Mouse (Mus musculus): ENCODE data around the gene Adam12. TPM values are rescaled to one million over a fixed set of nuclear protein-coding genes. Genes with fewer than 3 reads are reported as not detected.

The Adam12 gene
- total RNA-seq, 1 experiment = 3.9 TPM

DNA sequence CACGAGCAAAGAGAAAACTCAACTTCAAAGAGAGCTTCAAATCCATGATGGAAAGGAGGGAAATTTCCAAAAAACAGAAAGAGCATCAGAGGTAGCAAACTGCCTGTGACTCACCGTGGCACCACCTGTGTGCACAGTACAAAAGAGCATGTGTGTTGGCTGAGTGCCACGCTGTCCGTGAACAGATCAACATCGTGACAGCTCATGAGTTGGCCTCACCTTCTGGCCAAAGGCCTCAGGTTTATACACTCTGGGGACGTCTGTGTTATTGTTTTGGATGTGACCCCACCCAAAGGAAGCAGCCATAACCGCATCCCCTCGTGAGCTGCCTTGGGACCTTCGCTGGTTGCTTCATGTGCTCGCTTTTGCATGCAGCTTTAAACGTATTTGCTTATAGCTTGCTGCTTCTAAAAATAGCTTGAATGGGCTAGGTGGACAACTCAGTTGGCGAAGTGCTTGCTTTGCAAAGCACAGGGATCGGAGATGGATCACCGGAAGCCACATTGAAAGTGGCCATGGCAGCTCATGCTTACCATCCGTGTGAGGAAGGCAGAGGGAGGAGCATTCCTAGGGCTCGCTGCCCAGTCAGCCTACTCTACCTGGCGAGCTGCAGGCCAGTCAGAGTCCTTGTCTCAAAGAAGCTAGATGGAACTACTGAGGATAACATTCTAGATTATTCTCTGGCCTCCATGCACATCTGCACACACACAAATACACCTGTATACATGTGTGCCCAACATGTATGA is 151.8 kb downstream of the Adam12 start:
- Histone ChIP-seq H3K9me3 (ENCODE audit: control insufficient read depth, insufficient read depth, low read depth, low read length) (no peaks in the 10 kb centered on the region), H3K4me3 (ENCODE audit: insufficient read depth in 1 of 2, low read depth in 1 of 2, low read length in 2 of 2, poor library complexity in 1 of 2, severe bottlenecking in 1 of 2) (no peak overlapping the region), H3K4me1 (ENCODE audit: control insufficient read depth in 2 of 2, insufficient read depth in 2 of 2, low read length in 2 of 2, poor library complexity in 1 of 2) (no peaks in the 10 kb centered on the region), H3K9ac (ENCODE audit: insufficient read depth, low read depth, low read length, poor library complexity, severe bottlenecking) (no peak overlapping the region), H3K27ac (ENCODE audit: insufficient read depth, low read depth, low read length, poor library complexity, severe bottlenecking) (no peak overlapping the region), H3K36me3 (ENCODE audit: control insufficient read depth, insufficient read depth, low read length, poor library complexity, severe bottlenecking) (no peaks in the 10 kb centered on the region)
- in situ Hi-C loops (cut with MboI; ENCODE audit: low sequenced_read_pairs in 2 of 2, unreplicated experiment in 2 of 2) = no loop called here
- DNase-seq (ENCODE audit: low read depth, low spot score) = no peak
- TF ChIP-seq MAFK (IDR thresholded peaks at IDR 0.05; ENCODE audit: insufficient read depth, low read depth, low read length) (no peak), ZNF384 (IDR thresholded peaks at IDR 0.05; ENCODE audit: low read depth, low read length) (no peak), ZC3H11A (IDR thresholded peaks at IDR 0.05; ENCODE audit: borderline replicate concordance, low read depth, low read length) (no peak), HCFC1 (IDR thresholded peaks at IDR 0.05; ENCODE audit: borderline replicate concordance, insufficient read depth, low read length) (no peak), CHD2 (IDR thresholded peaks at IDR 0.05; ENCODE audit: low read depth, low read length) (no peak)

DNA sequence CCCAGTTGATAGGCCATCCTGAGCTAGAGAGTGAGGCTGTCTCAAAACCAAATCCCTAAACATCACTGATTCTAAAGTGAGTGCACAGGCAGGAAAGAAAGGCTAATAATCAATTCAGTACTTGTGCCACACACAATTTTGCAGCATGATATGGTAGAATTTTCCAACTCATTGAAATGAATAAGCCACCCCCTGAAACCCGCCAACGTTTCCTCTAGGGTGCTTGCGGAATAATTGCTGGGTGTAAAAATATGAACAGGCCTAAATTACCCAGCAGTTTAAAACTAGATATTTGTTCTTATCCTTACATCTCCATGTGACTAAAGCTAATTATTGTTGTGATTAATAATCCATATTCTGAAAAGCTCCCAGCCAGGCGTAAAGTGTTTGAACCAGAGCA is 154.3 kb downstream of the Adam12 start:
- no peak overlapping the region for H3K27ac ChIP-seq (ENCODE audit: insufficient read depth, low read depth, low read length, poor library complexity, severe bottlenecking)
- no peak for TF ChIP-seq HCFC1 (IDR thresholded peaks at IDR 0.05; ENCODE audit: borderline replicate concordance, insufficient read depth, low read length)
- no peak for TF ChIP-seq CHD2 (IDR thresholded peaks at IDR 0.05; ENCODE audit: low read depth, low read length)
- no peak for TF ChIP-seq ZC3H11A (IDR thresholded peaks at IDR 0.05; ENCODE audit: borderline replicate concordance, low read depth, low read length)
- no peak for TF ChIP-seq MAFK (IDR thresholded peaks at IDR 0.05; ENCODE audit: insufficient read depth, low read depth, low read length)
- TF ChIP-seq ZNF384 (IDR thresholded peaks at IDR 0.05; ENCODE audit: low read depth, low read length) = no peak

DNA sequence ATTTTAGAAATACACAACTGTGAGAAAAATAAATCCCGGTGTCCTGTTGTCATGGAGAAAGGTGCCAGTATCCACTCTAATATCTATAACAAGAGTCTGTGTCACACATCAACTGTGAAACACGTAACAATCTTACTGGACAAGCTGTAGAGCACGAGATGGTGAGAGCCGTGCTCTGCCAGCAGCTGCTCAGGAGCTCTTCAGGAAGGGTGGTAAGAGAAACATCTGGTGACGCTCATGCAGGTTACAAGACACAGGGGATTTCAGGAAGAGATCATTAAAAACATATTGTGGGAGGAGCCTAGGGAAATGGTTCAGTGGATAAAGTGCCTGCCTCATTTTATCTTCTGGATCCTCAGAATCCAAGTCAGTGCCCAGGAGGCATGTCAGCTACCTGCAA is 158.9 kb downstream of the Adam12 start:
- no peaks in the 10 kb centered on the region for H3K4me1 ChIP-seq (ENCODE audit: control insufficient read depth in 2 of 2, insufficient read depth in 2 of 2, low read length in 2 of 2, poor library complexity in 1 of 2)
- no peak overlapping the region for H3K4me3 ChIP-seq (ENCODE audit: insufficient read depth in 1 of 2, low read depth in 1 of 2, low read length in 2 of 2, poor library complexity in 1 of 2, severe bottlenecking in 1 of 2)
- in situ Hi-C loops (cut with MboI; ENCODE audit: low sequenced_read_pairs in 2 of 2, unreplicated experiment in 2 of 2) = no loop called here
- TF ChIP-seq HCFC1 (IDR thresholded peaks at IDR 0.05; ENCODE audit: borderline replicate concordance, insufficient read depth, low read length) (no peak), ZC3H11A (IDR thresholded peaks at IDR 0.05; ENCODE audit: borderline replicate concordance, low read depth, low read length) (no peak), MAFK (IDR thresholded peaks at IDR 0.05; ENCODE audit: insufficient read depth, low read depth, low read length) (no peak), CHD2 (IDR thresholded peaks at IDR 0.05; ENCODE audit: low read depth, low read length) (no peak), ZNF384 (IDR thresholded peaks at IDR 0.05; ENCODE audit: low read depth, low read length) (no peak)
- no peaks in the 10 kb centered on the region for H3K36me3 ChIP-seq (ENCODE audit: control insufficient read depth, insufficient read depth, low read length, poor library complexity, severe bottlenecking)
- no peak overlapping the region for H3K9ac ChIP-seq (ENCODE audit: insufficient read depth, low read depth, low read length, poor library complexity, severe bottlenecking)
- H3K9me3 ChIP-seq (ENCODE audit: control insufficient read depth, insufficient read depth, low read depth, low read length) = no peaks in the 10 kb centered on the region
- no peak for DNase-seq (ENCODE audit: low read depth, low spot score)
- H3K27ac ChIP-seq (ENCODE audit: insufficient read depth, low read depth, low read length, poor library complexity, severe bottlenecking) = no peak overlapping the region

More for the DNA sequence above, 154.3 kb downstream of the Adam12 start:
- Histone ChIP-seq H3K36me3 (ENCODE audit: control insufficient read depth, insufficient read depth, low read length, poor library complexity, severe bottlenecking) (no peaks in the 10 kb centered on the region), H3K9ac (ENCODE audit: insufficient read depth, low read depth, low read length, poor library complexity, severe bottlenecking) (no peak overlapping the region), H3K9me3 (ENCODE audit: control insufficient read depth, insufficient read depth, low read depth, low read length) (no peaks in the 10 kb centered on the region), H3K4me3 (ENCODE audit: insufficient read depth in 1 of 2, low read depth in 1 of 2, low read length in 2 of 2, poor library complexity in 1 of 2, severe bottlenecking in 1 of 2) (no peak overlapping the region), H3K4me1 (ENCODE audit: control insufficient read depth in 2 of 2, insufficient read depth in 2 of 2, low read length in 2 of 2, poor library complexity in 1 of 2) (no peaks in the 10 kb centered on the region)
- no peak for DNase-seq (ENCODE audit: low read depth, low spot score)
- in situ Hi-C loops (cut with MboI; ENCODE audit: low sequenced_read_pairs in 2 of 2, unreplicated experiment in 2 of 2) = no loop called here

DNA sequence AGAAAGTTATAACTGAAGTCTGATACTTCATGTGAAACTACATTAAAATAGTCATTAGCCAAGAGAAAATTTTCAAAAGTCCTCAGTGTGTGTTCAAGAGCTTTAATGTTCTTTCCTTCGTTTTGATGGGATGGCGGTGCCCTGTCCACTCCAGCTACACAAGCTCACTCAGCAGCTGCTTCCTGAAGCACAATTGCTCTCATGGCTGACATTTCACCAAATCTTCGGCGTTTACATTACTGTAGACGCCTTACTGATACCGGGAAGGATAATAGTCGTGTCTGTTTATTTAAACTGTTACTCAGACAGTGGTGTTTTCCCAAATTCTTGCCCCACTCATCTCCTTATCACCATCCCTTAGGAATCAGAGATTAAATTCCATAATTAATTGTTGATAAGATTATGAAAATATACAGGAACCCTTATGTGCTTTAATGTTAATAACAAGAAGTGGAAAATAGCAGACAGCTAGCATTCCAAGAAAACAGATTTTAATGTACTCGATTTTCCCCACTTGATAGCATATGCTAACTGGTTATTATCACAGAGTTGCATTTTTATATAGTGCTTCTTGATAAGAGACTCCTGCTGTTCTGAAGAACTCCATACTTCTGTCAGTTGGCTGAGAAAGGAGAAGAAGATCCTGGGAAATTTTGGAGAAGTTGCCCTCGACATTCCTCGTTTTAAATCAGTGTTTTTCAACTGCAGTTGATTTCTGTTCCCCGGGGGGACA is 160.6 kb downstream of the Adam12 start:
- H3K27ac ChIP-seq (ENCODE audit: insufficient read depth, low read depth, low read length, poor library complexity, severe bottlenecking) = no peak overlapping the region
- no peaks in the 10 kb centered on the region for H3K36me3 ChIP-seq (ENCODE audit: control insufficient read depth, insufficient read depth, low read length, poor library complexity, severe bottlenecking)
- TF ChIP-seq ZNF384 (IDR thresholded peaks at IDR 0.05; ENCODE audit: low read depth, low read length) (no peak), CHD2 (IDR thresholded peaks at IDR 0.05; ENCODE audit: low read depth, low read length) (no peak), MAFK (IDR thresholded peaks at IDR 0.05; ENCODE audit: insufficient read depth, low read depth, low read length) (no peak)
- H3K4me1 ChIP-seq (ENCODE audit: control insufficient read depth in 2 of 2, insufficient read depth in 2 of 2, low read length in 2 of 2, poor library complexity in 1 of 2) = no peaks in the 10 kb centered on the region
- DNase-seq (ENCODE audit: low read depth, low spot score) = no peak
- no peak overlapping the region for H3K9ac ChIP-seq (ENCODE audit: insufficient read depth, low read depth, low read length, poor library complexity, severe bottlenecking)
- H3K4me3 ChIP-seq (ENCODE audit: insufficient read depth in 1 of 2, low read depth in 1 of 2, low read length in 2 of 2, poor library complexity in 1 of 2, severe bottlenecking in 1 of 2) = no peak overlapping the region
- no peaks in the 10 kb centered on the region for H3K9me3 ChIP-seq (ENCODE audit: control insufficient read depth, insufficient read depth, low read depth, low read length)
- in situ Hi-C loops (cut with MboI; ENCODE audit: low sequenced_read_pairs in 2 of 2, unreplicated experiment in 2 of 2) = no loop called here

All from ES-E14 (cell line).